Mouse (Mus musculus): ENCODE measurements around the gene St6galnac4.

St6galnac4 gene

GRCm38 (mm10) chr2:32570698-32571494 is 16.0 kb upstream of the St6galnac4 start, which contains the start of gene Dpm2:
Gene Dpm2 (plus strand): TSS chr2:32570858.
- DNase-seq (ENCODE audit: low read depth, low spot score) = peak; percentile 97

GRCm38 (mm10) chr2:32572196-32572595 is 14.7 kb upstream of the St6galnac4 start:
- no peak for DNase-seq (ENCODE audit: low read depth, low spot score)

- DNase-seq (ENCODE audit: low read depth, low spot score) = no peak
These were observed 12.4 kb upstream of the St6galnac4 start, which contains the start of gene Pip5kl1 for GRCm38 (mm10) chr2:32574497-32574896. Gene Pip5kl1 (plus strand): TSS chr2:32574797.

DNA sequence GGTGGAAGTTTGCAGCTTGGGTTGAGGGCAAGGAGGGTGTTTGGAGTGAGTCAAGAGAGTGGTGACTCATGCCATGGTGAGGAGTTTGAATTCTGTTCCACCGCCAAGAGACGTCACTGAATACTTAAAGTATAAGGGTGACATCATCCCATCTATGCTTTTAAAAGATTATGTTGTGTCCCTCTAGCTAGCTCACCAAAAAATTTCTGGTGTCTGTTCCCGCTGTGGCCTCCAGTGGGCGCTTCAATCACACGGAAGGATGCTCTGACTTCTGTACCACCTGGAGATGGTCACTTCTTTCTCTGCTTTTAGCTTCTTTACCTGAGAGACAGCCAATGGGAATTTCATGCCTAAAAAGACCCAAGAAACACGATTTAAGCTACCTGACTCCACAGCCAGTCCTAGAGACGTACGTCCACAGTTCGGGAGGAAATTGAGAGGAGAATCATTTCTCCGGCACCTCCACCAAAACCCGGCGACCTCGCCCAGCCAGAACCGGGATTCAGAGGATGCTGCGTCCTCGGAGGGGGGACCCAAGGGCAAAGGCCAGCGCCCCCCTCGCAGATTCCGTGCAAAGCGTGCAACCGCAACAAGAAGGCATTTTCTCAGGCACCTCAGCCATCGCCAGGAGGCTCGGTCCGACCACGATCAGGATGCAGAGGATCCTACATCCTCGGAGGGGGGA is 11.9 kb upstream of the St6galnac4 start:
- peak; percentile 89 for DNase-seq (ENCODE audit: low read depth, low spot score)

GRCm38 (mm10) chr2:32575586-32576160 is 11.2 kb upstream of the St6galnac4 start, which contains the start of gene 9430097D07Rik:
Gene 9430097D07Rik (minus strand): TSS chr2:32575684.
- peak; percentile 94 for DNase-seq (ENCODE audit: low read depth, low spot score)

- DNase-seq (ENCODE audit: low read depth, low spot score) = no peak
These were observed 10.4 kb upstream of the St6galnac4 start for GRCm38 (mm10) chr2:32576532-32576931.

- peak; percentile 79 for DNase-seq (ENCODE audit: low read depth, low spot score)
These were observed 8.5 kb upstream of the St6galnac4 start for GRCm38 (mm10) chr2:32578146-32579046.

DNA sequence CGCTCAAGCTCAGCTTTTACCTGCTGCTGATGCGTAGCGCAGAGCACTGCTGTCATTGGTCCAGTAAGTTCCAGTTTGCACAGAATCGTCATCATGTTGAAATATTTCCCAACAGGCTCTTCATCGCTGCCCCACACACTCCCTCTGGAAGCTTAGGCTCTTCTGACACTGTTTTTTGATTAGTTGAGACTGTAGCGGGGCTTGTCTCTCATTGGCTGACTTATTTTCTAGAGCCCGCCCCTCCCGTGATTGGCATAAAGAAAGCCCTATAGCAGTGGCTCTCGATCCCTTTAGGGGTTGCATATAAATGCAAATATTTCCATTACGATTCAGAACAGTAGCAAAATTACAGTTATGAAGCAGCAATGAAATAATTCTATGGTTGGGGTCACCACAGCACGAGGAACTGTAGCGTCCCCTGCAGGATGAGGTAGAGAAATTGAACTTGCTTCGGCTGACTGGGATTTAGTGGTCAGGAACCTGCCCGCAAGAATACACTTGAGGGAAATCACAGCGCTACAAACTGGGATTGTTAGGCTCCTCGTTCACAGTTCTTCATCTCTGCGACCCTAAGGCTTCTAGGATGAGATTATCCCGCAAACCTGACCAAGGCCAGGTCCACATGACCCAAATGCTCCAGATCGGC is 5.3 kb upstream of the St6galnac4 start:
- DNase-seq (ENCODE audit: low read depth, low spot score) = peak; percentile 90

DNA sequence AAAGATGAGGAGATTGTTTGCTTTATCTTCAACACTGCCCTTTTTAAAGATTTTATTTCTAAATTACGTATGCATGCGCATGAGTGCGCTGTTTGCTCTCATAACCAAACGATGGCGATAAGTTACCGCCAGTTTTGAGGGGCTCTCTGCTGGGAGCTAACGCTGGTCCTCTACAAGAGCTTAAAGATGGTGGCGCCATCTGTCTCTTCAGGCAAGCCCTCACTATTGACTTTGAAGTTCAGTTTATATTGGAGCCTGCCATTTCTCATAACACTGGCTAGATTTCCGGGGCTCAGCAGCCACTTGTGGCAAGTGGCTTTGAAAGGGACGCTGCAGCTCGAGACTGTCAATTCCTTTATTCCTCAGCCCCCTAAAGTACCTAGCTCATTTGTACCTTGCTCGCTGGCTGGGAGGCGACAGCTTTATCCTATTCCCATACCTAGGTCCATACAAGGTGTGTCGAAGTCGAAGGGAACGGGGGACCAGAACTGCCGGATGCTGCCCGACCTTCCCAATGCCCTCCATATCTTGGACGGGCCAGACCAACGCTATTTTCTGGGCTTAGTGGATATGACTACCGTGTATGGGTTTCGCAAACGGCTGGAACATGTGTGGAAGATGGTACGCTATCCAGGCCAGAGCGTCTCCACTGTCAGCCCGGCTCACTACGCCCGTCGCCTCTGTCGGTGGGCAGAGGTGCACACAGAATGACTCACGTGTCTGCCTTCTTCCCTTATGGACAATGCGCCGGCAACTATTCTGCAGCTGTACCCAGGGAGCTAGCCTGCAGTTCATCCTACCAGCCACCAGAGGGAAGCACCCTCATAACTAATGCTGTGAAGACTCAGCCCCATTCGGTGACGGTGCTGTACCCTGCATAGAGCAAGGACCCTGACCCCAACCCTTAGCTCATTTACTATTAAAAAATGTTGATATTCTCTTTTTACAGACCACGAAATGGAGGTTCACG is 3.8 kb upstream of the St6galnac4 start:
- DNase-seq (ENCODE audit: low read depth, low spot score) = peak; percentile 94

GRCm38 (mm10) chr2:32585149-32585714 is 1.7 kb upstream of the St6galnac4 start:
- DNase-seq (ENCODE audit: low read depth, low spot score) = no peak

DNA sequence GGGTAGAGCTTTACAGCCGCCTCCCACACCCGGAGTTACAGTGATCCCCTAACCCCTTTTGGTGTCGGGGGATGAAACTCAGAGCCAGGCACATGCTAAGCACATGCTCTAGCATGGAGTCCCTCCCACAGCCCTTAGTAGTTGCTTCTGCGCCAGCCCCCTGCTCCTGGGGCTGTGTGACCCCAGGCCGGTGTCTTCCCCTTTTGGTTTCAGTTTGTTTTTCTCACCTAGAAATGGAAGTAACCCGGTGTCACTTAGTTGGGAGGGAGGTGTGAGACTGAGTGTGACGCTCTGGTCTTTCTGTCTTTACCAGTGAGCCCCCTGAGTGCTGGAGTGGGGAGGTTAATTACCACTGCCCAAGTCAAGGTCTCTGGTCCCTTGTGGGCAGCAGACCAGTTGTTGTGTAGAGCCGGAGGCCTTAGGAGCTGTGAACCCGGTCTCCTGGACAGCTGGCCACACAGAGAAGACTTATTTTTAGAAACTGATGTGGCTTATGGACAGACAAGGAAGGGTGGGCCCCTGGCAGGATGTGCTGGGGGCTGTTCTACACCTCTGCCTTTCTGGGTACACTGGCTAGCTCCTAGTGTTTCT is 931 bp downstream of the St6galnac4 start:
- no peak for DNase-seq (ENCODE audit: low read depth, low spot score)

- DNase-seq (ENCODE audit: low read depth, low spot score) = peak; percentile 97
These were observed 2.4 kb downstream of the St6galnac4 start for GRCm38 (mm10) chr2:32589213-32589795.

DNA sequence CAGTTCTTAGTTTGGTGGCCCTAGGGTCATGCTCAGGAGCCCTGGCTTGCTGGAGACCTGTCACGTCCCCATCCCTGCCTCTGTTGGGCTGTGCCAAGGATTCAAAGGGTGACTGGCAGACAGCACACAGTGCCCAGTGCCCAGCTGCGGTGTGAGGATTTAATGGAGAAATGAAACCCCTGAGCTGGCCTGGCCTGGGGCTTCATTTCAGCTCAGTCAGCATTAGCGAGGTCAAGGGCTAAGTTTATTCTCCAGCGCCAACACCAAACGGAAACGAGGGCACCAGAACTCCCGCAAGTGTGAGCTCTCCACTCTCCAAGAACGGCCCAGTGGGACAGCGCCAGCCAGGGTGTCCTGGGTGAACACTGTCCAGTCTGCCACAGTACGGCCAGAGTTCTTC is 3.3 kb downstream of the St6galnac4 start:
- peak; percentile 49 for DNase-seq (ENCODE audit: low read depth, low spot score)

- DNase-seq (ENCODE audit: low read depth, low spot score) = peak; percentile 51
These were observed 4.4 kb downstream of the St6galnac4 start for GRCm38 (mm10) chr2:32591249-32591648.

- DNase-seq (ENCODE audit: low read depth, low spot score) = peak; percentile 96
These were observed 9.8 kb downstream of the St6galnac4 start for GRCm38 (mm10) chr2:32596725-32597124.

DNA sequence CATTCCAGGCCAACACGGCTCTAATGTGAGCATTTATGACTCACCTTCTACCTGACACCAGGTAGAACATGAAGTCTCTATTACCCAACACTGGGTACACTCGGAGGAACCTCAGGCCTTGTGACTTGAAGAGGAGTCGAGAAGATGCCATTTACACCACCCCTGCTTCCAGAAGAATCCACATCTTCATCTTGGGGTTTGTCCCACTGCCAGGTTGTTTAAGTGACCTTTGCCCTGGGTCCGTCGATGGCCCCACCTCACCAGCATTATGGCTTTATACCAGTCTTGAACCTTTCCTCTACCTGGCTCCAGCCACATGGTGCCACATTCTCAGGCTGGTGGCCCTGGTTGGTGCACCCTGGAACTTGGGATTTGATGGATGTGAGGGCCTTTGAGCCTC is 10.4 kb downstream of the St6galnac4 start:
- no peak for DNase-seq (ENCODE audit: low read depth, low spot score)

- no peak for DNase-seq (ENCODE audit: low read depth, low spot score)
These were observed 10.8 kb downstream of the St6galnac4 start for GRCm38 (mm10) chr2:32597699-32598098.

- DNase-seq (ENCODE audit: low read depth, low spot score) = peak; percentile 55
These were observed 11.6 kb downstream of the St6galnac4 start for GRCm38 (mm10) chr2:32598506-32598905.

Data from brain, adult 2 months (tissue).